In the genomic region with DNA sequence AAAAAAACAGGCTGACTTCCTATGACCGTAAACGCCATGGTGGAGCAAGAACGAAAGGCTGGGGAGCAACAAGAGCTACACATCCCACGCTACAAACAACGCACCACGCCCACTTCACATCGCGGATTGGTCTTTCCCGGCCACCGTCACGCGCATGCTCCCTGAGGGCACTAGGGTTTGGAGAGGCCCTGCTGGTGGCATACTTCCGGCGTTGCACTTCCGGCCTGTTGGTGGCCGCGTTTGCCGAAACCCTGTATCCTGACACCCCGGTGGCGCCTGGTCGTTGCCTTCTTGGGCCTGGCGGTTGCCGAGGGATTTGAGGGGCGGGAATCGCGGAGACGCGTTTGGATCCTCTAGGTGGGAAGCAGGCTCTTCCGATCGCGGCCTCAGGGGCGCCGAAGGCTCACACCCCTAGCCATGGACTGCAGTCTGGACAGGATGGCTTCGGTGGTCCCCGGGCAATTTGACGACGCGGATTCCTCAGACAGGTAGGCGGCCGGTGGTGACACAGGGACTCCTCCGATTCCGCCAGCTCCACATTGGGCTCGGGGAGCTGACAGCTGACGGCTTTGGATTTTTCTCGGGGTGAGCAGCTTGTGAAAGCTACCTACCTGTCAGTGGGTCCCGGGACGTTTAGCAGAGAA, we compare ENCODE assay signal across 8 mouse cellular contexts. TPM values are rescaled to one million over a fixed set of nuclear protein-coding genes. Genes with fewer than 3 reads are reported as not detected.
DNase-seq lines count a peak whose midpoint lies in the region; ATAC-seq and TF ChIP-seq lines count a peak whose summit lies in the region.

A gene (minus strand): TSS at position 26 of the 644 bp plus-strand sequence.

- WGBS in hindbrain, embryonic 10.5 days, result under 1% methylated on average over 47 of the region's 47 CpGs
- 3% methylated on average over 46 of the region's 47 CpGs for WGBS in lung, postnatal 0 days

- peak within 1 kb of the TSS; percentile 95 for H3K4me3 ChIP-seq in hindbrain, embryonic 10.5 days
- peak within 1 kb of the TSS; percentile 78 for H3K4me3 ChIP-seq in lung, postnatal 0 days (ENCODE audit: low read depth, low read length)

- peak within 1 kb of the TSS; percentile 93 for H3K9ac ChIP-seq in lung, postnatal 0 days (replicated peaks; ENCODE audit: low read depth)

- H3K4me2 ChIP-seq in lung, postnatal 0 days (replicated peaks; ENCODE audit: low read depth, low read length), result peak within 1 kb of the TSS; percentile 59

- no peaks in the 10 kb centered on the region for H3K27me3 ChIP-seq in hindbrain, embryonic 10.5 days (ENCODE audit: insufficient read depth, poor library complexity, severe bottlenecking)
- no peaks in the 10 kb centered on the region for H3K27me3 ChIP-seq in lung, postnatal 0 days (replicated peaks; ENCODE audit: insufficient read depth, low read length)

- peak; percentile 96 for DNase-seq in MN1 (ENCODE audit: low spot score)
- DNase-seq in cerebellum, adult 9-10 months, result peak; percentile 98
- peak; percentile 98 for DNase-seq in hindbrain, embryonic 10.5 days (ENCODE audit: low spot score)
- peak; percentile 96 for DNase-seq in layer of hippocampus, adult 9-11 months
- peak; percentile 97 for DNase-seq in lung, postnatal 0 days (ENCODE audit: low spot score)
- peak; percentile 96 for DNase-seq in ovary, postnatal 14 days (ENCODE audit: low spot score)
- DNase-seq in thymus, postnatal 14 days, result peak; percentile 97

- peaks cover 28% of the 10 kb centered on the region for H3K36me3 ChIP-seq in hindbrain, embryonic 10.5 days
- H3K36me3 ChIP-seq in lung, postnatal 0 days (ENCODE audit: insufficient read depth, low read length), result 0 out of 2 replicates have a peak, but pooled peaks cover 5% of the 10 kb centered on the region

- peak; percentile 56 for TF ChIP-seq CTCF in lung, postnatal 0 days (IDR thresholded peaks at IDR 0.05)

- H3K4me1 ChIP-seq in hindbrain, embryonic 10.5 days (replicated peaks), result peaks cover 20% of the 10 kb centered on the region
- peaks cover 7% of the 10 kb centered on the region for H3K4me1 ChIP-seq in lung, postnatal 0 days (ENCODE audit: insufficient read depth, low read depth, low read length)

- 0 out of 2 replicates have a peak, but pooled peaks have one; percentile 32 for TF ChIP-seq EP300 in lung, postnatal 0 days (IDR thresholded peaks at IDR 0.05)

- H3K27ac ChIP-seq in hindbrain, embryonic 10.5 days, result peak within 1 kb of the TSS; percentile 89
- H3K27ac ChIP-seq in lung, postnatal 0 days (ENCODE audit: low read length), result peak within 1 kb of the TSS; percentile 81

- H3K9me3 ChIP-seq in hindbrain, embryonic 10.5 days, result no peaks in the 10 kb centered on the region
- no peaks in the 10 kb centered on the region for H3K9me3 ChIP-seq in lung, postnatal 0 days (ENCODE audit: low read length)

- ATAC-seq in frontal cortex, adult (ENCODE audit: low TSS enrichment), result peak; percentile 99
- peak; percentile 98 for ATAC-seq in lung, postnatal 0 days

RNA-seq across cellular contexts. Expression of the gene that starts here (rescaled TPM):
- 0.71 and 0.75 TPM in 2 replicates for polyA plus RNA-seq in hindbrain, embryonic 10.5 days (2016; fragmentation: Nextera tagmentation; extraction: Ambion mirVana)
- 1.5 and 1.8 TPM in 2 replicates for polyA plus RNA-seq in lung, postnatal 0 days (2015; fragmentation: Nextera tagmentation; extraction: Ambion mirVana)

Comparison
In these comparisons a context has a peak if more than half of its experiments do, and no peak if none do; other contexts are left out.
1. Peak in every context shown above with its lines: DNase-seq, ATAC-seq, H3K4me3 ChIP-seq and H3K27ac ChIP-seq.
2. Peak in DNase-seq, H3K4me3 ChIP-seq and H3K27ac ChIP-seq in hindbrain, embryonic 10.5 days; RNA of the gene not detected or under 1 TPM.